Mouse (Mus musculus) kidney, embryonic 16.5 days (tissue): ENCODE results near the gene Slco1a1. TPM values are rescaled to one million over a fixed set of nuclear protein-coding genes. Genes with fewer than 3 reads are reported as not detected.
"Not testable (repeated sequence)": the region's sequence is repeated elsewhere in the genome, so short reads cannot be mapped to it uniquely, and the experiment has no call there.

ENCODE experiments used
- ATAC-seq: fragments of 200-750 bp; cut with Nextera tagmentation; 2 replicates; pipeline ENCODE4 v1.8.0; 2017; ENCODE audit warnings: moderate TSS enrichment; ENCODE audit not compliant: low FRiP score, low TSS enrichment
- H3K27ac ChIP-seq: fragments of 300-500 bp; sonication (generic); 2 replicates; pipeline ENCODE4 v1.5.1; 2014; ENCODE audit warnings: low read length
- H3K27me3 ChIP-seq: fragments of 300-500 bp; sonication (generic); 2 replicates; pipeline ENCODE4 v1.6.1; 2014; ENCODE audit warnings: low read length, control low read depth, mixed read lengths; ENCODE audit not compliant: insufficient read depth
- H3K36me3 ChIP-seq: fragments of 300-500 bp; sonication (generic); 2 replicates; pipeline ENCODE4 v1.6.1; 2014; ENCODE audit warnings: low read length, control low read depth, mixed read lengths; ENCODE audit not compliant: insufficient read depth
- H3K4me1 ChIP-seq: fragments of 300-500 bp; sonication (generic); 2 replicates; pipeline ENCODE4 v1.6.1; 2014; ENCODE audit warnings: low read length, control low read depth, mixed read lengths; ENCODE audit not compliant: insufficient read depth
- H3K4me2 ChIP-seq: fragments of 300-500 bp; sonication (generic); replicated peaks from 2 replicates; pipeline ENCODE4 v1.6.1; 2014; ENCODE audit warnings: low read depth, low read length
- H3K4me3 ChIP-seq: fragments of 300-500 bp; sonication (generic); 2 replicates; pipeline ENCODE4 v1.5.1; 2014; ENCODE audit warnings: mild to moderate bottlenecking, low read length
- H3K9ac ChIP-seq: fragments of 300-500 bp; sonication (generic); replicated peaks from 2 replicates; pipeline ENCODE4 v1.6.1; 2014; ENCODE audit warnings: low read length
- H3K9me3 ChIP-seq: fragments of 300-500 bp; sonication (generic); 2 replicates; pipeline ENCODE4 v1.6.1; 2016; ENCODE audit warnings: low read length, control low read depth
- WGBS: fragments of 180-500 bp; shearing (Covaris S2); extraction: QIAGEN DNeasy Blood & Tissue Kit; methylation state at CpG from one replicate; pipeline ENCODE4 v1.1.7; 2014; 5-methylcytosine and 5-hydroxymethylcytosine counted together
- polyA plus RNA-seq: library from polyadenylated mRNA; unstranded; fragments of >200 nt; fragmentation: Nextera tagmentation; extraction: Ambion mirVana; gene quantifications from 2 replicates; pipeline ENCODE4 v1.2.1, GENCODE M21; 2015

The Slco1a1 gene
- polyA plus RNA-seq, 1 experiment from 2014 or later = not detected

- 69% methylated on average over 4 of the region's 4 CpGs for WGBS
- H3K36me3 ChIP-seq, H3K4me1 ChIP-seq, H3K27ac ChIP-seq, H3K9ac ChIP-seq, H3K27me3 ChIP-seq, H3K4me3 ChIP-seq, H3K9me3 ChIP-seq, ATAC-seq, H3K4me2 ChIP-seq: not testable (repeated sequence)
Measured at GRCm38 (mm10) chr6:141875742-141876141, 71.0 kb downstream of the Slco1a1 start.

DNA sequence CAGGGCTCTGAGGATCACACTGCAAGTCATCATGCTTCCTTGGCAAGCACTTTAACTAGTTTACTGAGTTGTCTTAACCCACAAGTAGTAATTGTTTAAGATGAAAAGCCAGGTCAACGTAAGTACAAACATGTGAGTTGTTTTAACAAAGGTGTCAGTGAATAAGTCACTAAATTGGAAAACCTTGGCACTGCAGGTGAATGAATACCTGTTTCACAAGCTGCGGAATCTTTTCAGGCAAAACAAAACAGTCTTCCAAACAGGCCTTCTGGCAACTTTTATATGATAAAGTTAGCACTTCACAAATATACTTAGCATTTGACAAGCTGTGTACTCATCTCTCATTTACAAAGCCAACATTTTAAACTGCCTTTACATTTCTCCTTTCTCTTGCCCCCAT, 75.1 kb downstream of the Slco1a1 start:
- H3K4me1 ChIP-seq = no peaks in the 10 kb centered on the region
- no peak overlapping the region for H3K4me2 ChIP-seq
- no peak overlapping the region for H3K9ac ChIP-seq
- H3K27ac ChIP-seq = no peak overlapping the region
- H3K36me3 ChIP-seq = no peaks in the 10 kb centered on the region
- no peaks in the 10 kb centered on the region for H3K27me3 ChIP-seq
- no peaks in the 10 kb centered on the region for H3K9me3 ChIP-seq
- peak; percentile 31; the same call in 1 of the 2 replicates for ATAC-seq
- 70% methylated on average over 2 of the region's 2 CpGs for WGBS
- no peak overlapping the region for H3K4me3 ChIP-seq

- ATAC-seq = no peak
- H3K4me3 ChIP-seq = no peak overlapping the region
- WGBS = 77% methylated on average over 5 of the region's 5 CpGs
- no peaks in the 10 kb centered on the region for H3K4me1 ChIP-seq
- no peak overlapping the region for H3K4me2 ChIP-seq
- H3K9ac ChIP-seq = no peak overlapping the region
- no peak overlapping the region for H3K27ac ChIP-seq
- H3K36me3 ChIP-seq = no peaks in the 10 kb centered on the region
- no peaks in the 10 kb centered on the region for H3K27me3 ChIP-seq
- no peaks in the 10 kb centered on the region for H3K9me3 ChIP-seq
Measured at GRCm38 (mm10) chr6:141868735-141869134, 78.0 kb downstream of the Slco1a1 start.

DNA sequence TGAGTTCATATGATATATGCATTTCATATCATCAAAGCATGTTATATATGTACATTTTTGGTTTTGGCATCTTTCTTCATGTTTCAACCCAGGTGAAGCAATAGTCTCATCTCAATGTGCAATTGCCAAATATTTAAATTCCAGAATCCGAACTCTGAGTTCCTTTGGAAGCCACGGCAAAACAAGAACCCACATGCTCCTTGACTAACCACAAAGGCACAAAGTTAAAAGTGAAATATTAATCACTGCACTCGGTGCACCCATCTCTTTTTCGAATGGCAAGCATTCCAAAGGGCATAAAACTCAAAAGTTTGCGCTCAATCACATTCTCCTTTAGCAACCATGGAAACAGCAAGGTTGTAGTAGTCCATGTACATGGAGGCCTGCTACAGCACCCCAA, 80.7 kb downstream of the Slco1a1 start:
- 84% methylated on average over 5 of the region's 5 CpGs for WGBS
- H3K4me3 ChIP-seq = no peak overlapping the region
- no peaks in the 10 kb centered on the region for H3K4me1 ChIP-seq
- ATAC-seq = no peak
- no peaks in the 10 kb centered on the region for H3K27me3 ChIP-seq
- no peak overlapping the region for H3K27ac ChIP-seq
- H3K36me3 ChIP-seq = no peaks in the 10 kb centered on the region
- no peak overlapping the region for H3K9ac ChIP-seq
- no peaks in the 10 kb centered on the region for H3K9me3 ChIP-seq
- H3K4me2 ChIP-seq = no peak overlapping the region

DNA sequence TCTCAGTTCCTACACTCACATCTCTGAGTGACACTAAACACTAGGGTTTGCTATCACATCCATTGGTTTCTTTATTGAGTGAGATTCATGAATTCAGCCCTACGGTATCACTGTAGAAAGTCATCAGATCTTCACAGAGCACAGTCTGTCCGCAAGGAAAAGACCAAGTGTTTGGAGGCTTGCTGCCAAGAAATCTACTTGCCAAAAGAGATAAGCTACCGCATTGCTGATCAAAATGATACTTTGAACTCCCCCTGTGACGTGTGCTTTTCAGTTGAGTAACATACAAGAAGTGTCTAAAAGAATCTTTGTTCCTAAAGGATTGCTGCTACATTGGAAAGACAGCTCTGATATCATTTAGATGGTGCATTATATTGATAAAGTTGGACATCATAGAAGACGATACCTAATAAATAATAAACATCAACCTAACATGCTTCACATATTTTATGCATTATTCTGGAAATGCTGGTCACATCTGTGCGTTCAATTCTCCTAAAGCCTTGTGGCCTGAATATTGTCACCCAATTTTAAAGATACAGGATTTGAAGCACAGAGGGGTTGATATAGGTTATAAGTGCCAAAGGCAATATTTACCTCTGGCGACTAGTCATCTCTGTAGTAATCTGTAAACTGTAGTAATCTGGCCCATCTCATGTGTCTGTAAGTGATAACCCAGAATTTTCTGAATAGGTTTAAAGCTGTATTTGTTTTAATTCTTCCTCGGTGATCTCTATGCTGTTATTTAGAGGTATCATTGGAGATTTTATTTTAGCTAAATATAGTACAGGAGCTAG, 88.8 kb downstream of the Slco1a1 start:
- H3K9me3 ChIP-seq = no peaks in the 10 kb centered on the region
- H3K36me3 ChIP-seq = no peaks in the 10 kb centered on the region
- no peaks in the 10 kb centered on the region for H3K27me3 ChIP-seq
- 76% methylated on average over 8 of the region's 8 CpGs for WGBS
- no peak overlapping the region for H3K9ac ChIP-seq
- H3K4me1 ChIP-seq = no peaks in the 10 kb centered on the region
- H3K27ac ChIP-seq = no peak overlapping the region
- no peak for ATAC-seq
- no peak overlapping the region for H3K4me2 ChIP-seq
- no peak overlapping the region for H3K4me3 ChIP-seq

Other genes starting within 250 kb of the Slco1a1 start
- not detected in 2 replicates for gene Gm5724, start 173.2 kb downstream of the Slco1a1 start, polyA plus RNA-seq
- 4.9 and 5.1 TPM in 2 replicates for gene Slco1a4, start 90.8 kb downstream of the Slco1a1 start, polyA plus RNA-seq
- gene Gm6614, start 64.5 kb upstream of the Slco1a1 start, polyA plus RNA-seq = not detected in 2 replicates